Mouse (Mus musculus) limb, embryonic 15.5 days (tissue): ENCODE measurements at regions not wholly inside any gene's neighbourhood (a gene's known extent, or its start where the extent isn't known, plus 50 kb on each side); places are given as distances from the start of the nearest gene placed in this dataset.

Source experiments
- ATAC-seq: fragments of 200-750 bp; cut with Nextera tagmentation; 2 replicates; pipeline ENCODE4 v1.8.0; 2017; ENCODE audit warnings: low read depth, moderate TSS enrichment; ENCODE audit not compliant: insufficient number of reproducible peaks, low FRiP score, low TSS enrichment
- H3K27ac ChIP-seq: fragments of 300-500 bp; sonication (generic); 2 replicates; pipeline ENCODE4 v1.5.1; 2015; ENCODE audit warnings: moderate library complexity, mild to moderate bottlenecking, inconsistent platforms
- H3K27me3 ChIP-seq: fragments of 300-500 bp; sonication (generic); 2 replicates; pipeline ENCODE4 v1.6.1; 2015; ENCODE audit warnings: inconsistent platforms
- H3K36me3 ChIP-seq: fragments of 300-500 bp; sonication (generic); 2 replicates; pipeline ENCODE4 v1.6.1; 2015; ENCODE audit warnings: inconsistent platforms
- H3K4me1 ChIP-seq: fragments of 300-500 bp; sonication (generic); 2 replicates; pipeline ENCODE4 v1.6.1; 2015; ENCODE audit warnings: inconsistent platforms
- H3K4me2 ChIP-seq: fragments of 300-500 bp; sonication (generic); 2 replicates; pipeline ENCODE4 v1.6.1; 2015; ENCODE audit warnings: mild to moderate bottlenecking, inconsistent platforms
- H3K4me3 ChIP-seq: fragments of 300-500 bp; sonication (generic); 2 replicates; pipeline ENCODE4 v1.5.1; 2015; ENCODE audit warnings: mild to moderate bottlenecking, inconsistent platforms
- H3K9ac ChIP-seq: fragments of 300-500 bp; sonication (generic); 2 replicates; pipeline ENCODE4 v1.6.1; 2015; ENCODE audit warnings: inconsistent platforms
- H3K9me3 ChIP-seq: fragments of 300-500 bp; sonication (generic); 2 replicates; pipeline ENCODE4 v1.6.1; 2016; ENCODE audit warnings: inconsistent platforms
- WGBS: fragments of 180-500 bp; shearing (Covaris S2); methylation state at CpG from one replicate; pipeline ENCODE4 v1.1.7; 2015; 5-methylcytosine and 5-hydroxymethylcytosine counted together

DNA sequence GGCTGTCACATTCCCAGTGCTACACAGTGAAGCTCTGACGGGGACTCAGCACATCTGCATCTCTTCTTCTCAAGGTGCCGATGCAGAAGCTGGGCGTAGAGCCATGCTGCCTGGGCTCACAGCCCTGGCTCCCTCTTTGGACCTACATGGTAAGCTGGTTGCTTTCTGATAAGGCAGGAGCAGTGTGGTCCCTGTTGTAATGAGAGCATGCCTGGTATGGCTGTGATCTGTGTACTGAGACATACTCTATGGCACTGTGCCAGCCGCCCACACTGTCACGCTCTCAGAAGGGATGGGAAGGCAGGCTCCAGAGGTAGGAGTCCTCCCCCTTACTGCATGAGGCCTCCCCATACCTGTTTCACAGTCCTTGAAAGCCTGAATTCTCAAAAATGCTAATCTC, 430.6 kb upstream of the Kcnab2 start:
- Histone ChIP-seq H3K27me3 (no peaks in the 10 kb centered on the region), H3K9ac (no peak overlapping the region), H3K27ac (no peak overlapping the region), H3K4me1 (no peaks in the 10 kb centered on the region), H3K36me3 (no peaks in the 10 kb centered on the region), H3K4me3 (no peak overlapping the region), H3K9me3 (no peaks in the 10 kb centered on the region), H3K4me2 (no peak overlapping the region)
- WGBS: 66% methylated on average over 5 of the region's 5 CpGs
- ATAC-seq: no peak

- Histone ChIP-seq H3K27me3 (no peaks in the 10 kb centered on the region), H3K9me3 (no peaks in the 10 kb centered on the region), H3K36me3 (no peaks in the 10 kb centered on the region), H3K9ac (no peak overlapping the region), H3K4me3 (no peak overlapping the region), H3K27ac (no peak overlapping the region), H3K4me2 (no peak overlapping the region), H3K4me1 (no peaks in the 10 kb centered on the region)
- WGBS: 79% methylated on average over 11 of the region's 11 CpGs
- ATAC-seq: no peak
Measured at GRCm38 (mm10) chr4:152902851-152903250, 425.2 kb upstream of the Kcnab2 start.

DNA sequence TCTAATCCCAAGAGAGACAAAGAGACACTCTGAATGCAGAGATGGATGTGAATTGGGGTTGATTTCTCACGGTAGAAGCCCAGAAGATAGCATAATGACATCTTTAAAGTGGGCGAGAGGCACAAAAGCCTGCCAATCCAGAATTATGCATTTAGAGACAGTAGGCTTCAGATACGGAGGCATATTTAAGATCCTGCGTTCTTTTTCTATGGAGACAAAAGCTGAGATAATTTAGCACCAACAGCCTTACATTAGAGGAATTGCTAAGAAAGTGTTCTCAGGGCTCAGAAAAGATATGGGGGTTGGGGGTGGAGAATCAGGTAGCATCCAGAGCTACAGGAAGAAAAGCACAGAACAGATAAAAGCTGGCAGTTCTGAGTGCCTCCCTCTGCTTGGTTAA, 422.4 kb upstream of the Kcnab2 start:
- H3K36me3 ChIP-seq: no peaks in the 10 kb centered on the region
- 79% methylated on average over 4 of the region's 4 CpGs for WGBS
- no peak overlapping the region for H3K9ac ChIP-seq
- H3K27ac ChIP-seq: no peak overlapping the region
- no peaks in the 10 kb centered on the region for H3K9me3 ChIP-seq
- no peak for ATAC-seq
- no peaks in the 10 kb centered on the region for H3K4me1 ChIP-seq
- H3K27me3 ChIP-seq: no peaks in the 10 kb centered on the region
- H3K4me2 ChIP-seq: no peak overlapping the region
- no peak overlapping the region for H3K4me3 ChIP-seq

DNA sequence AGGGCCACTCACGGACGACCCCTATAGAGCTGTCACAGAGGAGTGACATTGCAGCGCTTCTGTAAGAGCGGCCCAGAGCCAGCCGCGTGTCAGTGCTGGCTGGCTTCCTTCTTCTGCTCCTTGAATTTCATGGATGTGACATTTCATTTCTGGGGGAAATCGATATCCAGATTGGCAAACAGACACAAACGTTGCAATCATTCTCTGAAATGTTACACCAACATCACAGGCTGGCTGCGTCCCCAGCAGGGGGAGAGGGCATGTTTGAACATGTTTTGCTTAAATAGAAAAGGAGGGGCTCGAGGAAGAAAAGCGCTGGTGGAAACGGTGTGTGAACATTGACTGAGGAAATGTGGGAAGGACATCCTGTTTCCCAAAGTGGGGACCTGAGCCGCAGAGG, 417.4 kb upstream of the Kcnab2 start:
- 64% methylated on average over 13 of the region's 13 CpGs for WGBS
- H3K27ac ChIP-seq: no peak overlapping the region

DNA sequence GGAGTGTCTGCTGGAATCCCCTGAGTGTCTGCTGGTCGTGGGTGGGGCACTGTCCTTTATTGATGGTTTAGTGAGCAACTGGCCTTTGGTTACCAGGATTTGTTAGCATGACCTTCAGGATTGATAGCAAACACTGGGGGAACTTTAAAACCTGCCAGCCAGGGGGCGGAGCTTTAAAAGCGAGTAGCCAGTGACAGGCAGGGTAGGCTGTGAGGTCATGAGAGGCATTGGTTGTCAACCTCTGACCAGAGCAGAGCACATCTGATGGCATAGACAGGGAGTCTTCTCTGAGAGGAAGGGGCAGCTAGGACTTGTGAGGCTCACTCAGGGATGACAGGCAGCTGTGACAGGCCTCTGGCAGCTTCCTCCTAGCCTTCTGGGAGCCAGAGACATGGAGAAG, 415.3 kb upstream of the Kcnab2 start:
- Histone ChIP-seq H3K4me1 (no peaks in the 10 kb centered on the region), H3K27ac (no peak overlapping the region), H3K36me3 (no peaks in the 10 kb centered on the region), H3K4me3 (no peak overlapping the region), H3K27me3 (no peaks in the 10 kb centered on the region), H3K9me3 (no peaks in the 10 kb centered on the region), H3K9ac (no peak overlapping the region), H3K4me2 (no peak overlapping the region)
- WGBS: 87% methylated on average over 3 of the region's 3 CpGs
- no peak for ATAC-seq

More for the DNA sequence above, 417.4 kb upstream of the Kcnab2 start:
- Histone ChIP-seq H3K4me2 (no peak overlapping the region), H3K27me3 (no peaks in the 10 kb centered on the region), H3K36me3 (no peaks in the 10 kb centered on the region), H3K9me3 (no peaks in the 10 kb centered on the region), H3K9ac (no peak overlapping the region), H3K4me3 (no peak overlapping the region), H3K4me1 (no peaks in the 10 kb centered on the region)
- no peak for ATAC-seq

DNA sequence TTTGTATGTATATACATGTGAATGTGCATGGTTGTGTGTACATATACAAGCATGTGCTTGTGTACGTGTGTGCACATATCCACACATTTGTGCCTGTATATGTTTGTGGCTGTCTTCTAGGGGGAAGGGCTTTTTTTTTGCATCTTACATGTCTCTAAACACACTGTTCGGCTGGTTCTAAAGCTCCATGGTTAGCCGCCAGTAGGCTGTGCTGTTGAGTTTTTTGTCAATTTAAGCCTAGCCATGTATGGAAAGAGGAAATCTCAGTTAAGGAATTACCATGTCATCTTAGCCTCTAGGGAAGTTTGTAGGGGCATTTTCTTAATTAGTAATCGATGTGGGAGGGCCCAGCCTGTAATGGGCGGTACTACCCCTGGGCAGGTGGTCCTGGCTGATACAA, 411.5 kb upstream of the Kcnab2 start:
- Histone ChIP-seq H3K9me3 (no peaks in the 10 kb centered on the region), H3K4me2 (no peak overlapping the region), H3K9ac (no peak overlapping the region), H3K27ac (no peak overlapping the region), H3K4me1 (no peaks in the 10 kb centered on the region), H3K4me3 (no peak overlapping the region), H3K36me3 (no peaks in the 10 kb centered on the region), H3K27me3 (no peaks in the 10 kb centered on the region)
- ATAC-seq: no peak
- 77% methylated on average over 5 of the region's 5 CpGs for WGBS

GRCm38 (mm10) chr4:152888306-152888705, 410.6 kb upstream of the Kcnab2 start:
- H3K36me3 ChIP-seq: no peaks in the 10 kb centered on the region
- H3K27ac ChIP-seq: no peak overlapping the region
- no peak for ATAC-seq
- H3K4me2 ChIP-seq: no peak overlapping the region
- WGBS: 62% methylated on average over 14 of the region's 14 CpGs
- H3K27me3 ChIP-seq: no peaks in the 10 kb centered on the region
- H3K9me3 ChIP-seq: no peaks in the 10 kb centered on the region
- H3K4me3 ChIP-seq: no peak overlapping the region
- no peaks in the 10 kb centered on the region for H3K4me1 ChIP-seq
- H3K9ac ChIP-seq: no peak overlapping the region

DNA sequence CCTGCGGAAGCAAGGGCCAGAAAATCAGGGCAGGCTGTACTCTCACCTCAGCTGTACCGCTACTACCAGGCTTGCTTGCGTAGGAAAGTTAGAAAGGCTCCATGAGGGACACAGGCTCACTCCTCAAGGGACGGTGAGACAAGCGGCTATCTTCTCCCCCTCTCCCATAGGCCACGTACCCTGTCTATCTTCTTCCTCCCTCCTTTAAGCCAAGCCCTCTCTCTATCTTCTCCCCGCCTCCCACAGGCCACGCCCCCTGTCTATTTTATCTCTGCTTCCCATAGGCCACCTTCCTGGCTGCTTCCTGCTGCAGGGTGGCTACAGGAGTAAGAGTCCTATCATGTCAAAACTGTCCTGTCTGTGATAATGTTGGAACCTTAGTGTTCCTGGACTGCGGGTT, 409.1 kb upstream of the Kcnab2 start:
- Histone ChIP-seq H3K9me3 (no peaks in the 10 kb centered on the region), H3K4me1 (no peaks in the 10 kb centered on the region), H3K4me3 (no peak overlapping the region), H3K27ac (no peak overlapping the region), H3K36me3 (no peaks in the 10 kb centered on the region), H3K9ac (no peak overlapping the region), H3K27me3 (no peaks in the 10 kb centered on the region), H3K4me2 (no peak overlapping the region)
- WGBS: 69% methylated on average over 9 of the region's 9 CpGs
- ATAC-seq: no peak

GRCm38 (mm10) chr4:152881433-152881930, 403.8 kb upstream of the Kcnab2 start:
- Histone ChIP-seq H3K27ac (no peak overlapping the region), H3K9ac (no peak overlapping the region), H3K4me3 (no peak overlapping the region), H3K36me3 (no peaks in the 10 kb centered on the region), H3K27me3 (no peaks in the 10 kb centered on the region), H3K4me1 (no peaks in the 10 kb centered on the region), H3K9me3 (no peaks in the 10 kb centered on the region), H3K4me2 (no peak overlapping the region)
- no peak for ATAC-seq

DNA sequence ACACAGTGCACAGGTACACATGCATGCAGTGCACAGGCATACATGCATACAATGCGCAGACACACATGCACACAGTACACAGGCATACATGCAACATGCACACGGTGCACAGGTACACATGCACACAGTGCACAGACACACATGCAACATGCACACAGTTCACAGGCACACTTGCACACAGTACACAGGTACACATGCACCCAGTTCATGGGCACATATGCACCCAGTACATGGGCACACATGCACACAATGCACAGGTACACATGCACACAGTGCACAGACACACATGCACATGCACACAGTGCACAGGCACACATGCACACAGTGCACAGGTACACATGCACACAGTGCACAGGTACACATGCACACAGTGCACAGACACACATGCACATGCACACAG, 402.7 kb upstream of the Kcnab2 start:
- H3K4me3 ChIP-seq: no peak overlapping the region
- H3K9me3 ChIP-seq: no peaks in the 10 kb centered on the region
- no peaks in the 10 kb centered on the region for H3K27me3 ChIP-seq
- WGBS: 94% methylated on average over 2 of the region's 2 CpGs
- H3K27ac ChIP-seq: no peak overlapping the region
- H3K4me1 ChIP-seq: no peaks in the 10 kb centered on the region
- no peaks in the 10 kb centered on the region for H3K36me3 ChIP-seq
- no peak overlapping the region for H3K9ac ChIP-seq
- no peak overlapping the region for H3K4me2 ChIP-seq
- no peak for ATAC-seq

DNA sequence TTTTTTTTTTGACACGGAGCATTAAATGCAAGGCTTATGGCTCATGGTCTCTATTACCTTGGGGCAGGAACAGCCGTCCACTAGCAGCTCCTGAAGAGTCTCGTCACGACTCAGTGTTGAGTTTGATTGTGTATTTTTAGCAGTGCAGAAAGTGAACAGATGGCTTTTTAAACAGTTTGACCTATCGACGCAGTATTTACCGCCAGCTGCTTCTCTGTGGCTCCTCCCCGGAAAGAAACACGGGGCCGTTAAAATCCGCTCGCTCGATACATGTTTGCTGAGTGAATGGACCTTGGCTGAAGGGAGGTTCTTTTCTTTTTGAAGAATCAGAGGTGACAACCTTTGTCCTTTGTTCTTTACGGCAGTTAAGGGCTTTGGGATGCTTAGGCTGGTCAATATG, 401.3 kb upstream of the Kcnab2 start:
- Histone ChIP-seq H3K9me3 (no peaks in the 10 kb centered on the region), H3K4me3 (no peak overlapping the region), H3K4me2 (no peak overlapping the region), H3K36me3 (no peaks in the 10 kb centered on the region), H3K27ac (no peak overlapping the region), H3K4me1 (no peaks in the 10 kb centered on the region), H3K9ac (no peak overlapping the region), H3K27me3 (no peaks in the 10 kb centered on the region)
- no peak for ATAC-seq
- WGBS: 64% methylated on average over 14 of the region's 14 CpGs

GRCm38 (mm10) chr4:152878401-152878800, 400.7 kb upstream of the Kcnab2 start:
- no peak overlapping the region for H3K27ac ChIP-seq
- no peaks in the 10 kb centered on the region for H3K9me3 ChIP-seq
- no peaks in the 10 kb centered on the region for H3K36me3 ChIP-seq
- H3K4me1 ChIP-seq: no peaks in the 10 kb centered on the region
- H3K4me3 ChIP-seq: no peak overlapping the region
- ATAC-seq: no peak
- 81% methylated on average over 3 of the region's 3 CpGs for whole genome bisulfite sequencing
- H3K27me3 ChIP-seq: no peaks in the 10 kb centered on the region
- no peak overlapping the region for H3K9ac ChIP-seq
- H3K4me2 ChIP-seq: no peak overlapping the region

DNA sequence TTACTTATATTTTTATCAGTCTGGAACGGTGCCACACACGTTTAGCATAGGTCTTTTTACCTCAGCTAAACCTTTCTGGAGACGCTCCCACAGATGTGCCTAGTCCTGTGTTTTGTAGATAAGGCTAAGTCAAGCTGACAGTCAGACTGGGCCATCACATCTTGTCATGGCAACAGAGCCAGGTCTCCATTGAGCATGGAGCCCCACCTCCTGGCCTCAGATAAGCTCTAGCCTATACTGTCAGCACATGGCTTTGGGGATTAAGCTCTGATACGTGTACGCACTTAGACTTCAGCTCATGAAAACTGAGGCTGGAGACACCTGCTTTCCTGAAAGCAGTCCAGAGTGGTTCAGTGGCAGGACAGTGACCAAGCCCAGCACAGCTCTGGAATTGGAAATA, 392.4 kb upstream of the Kcnab2 start:
- Histone ChIP-seq H3K36me3 (no peaks in the 10 kb centered on the region), H3K9ac (no peak overlapping the region), H3K27ac (no peak overlapping the region), H3K4me1 (no peaks in the 10 kb centered on the region), H3K27me3 (no peaks in the 10 kb centered on the region), H3K4me3 (no peak overlapping the region), H3K9me3 (no peaks in the 10 kb centered on the region), H3K4me2 (no peak overlapping the region)
- no peak for ATAC-seq
- WGBS: 83% methylated on average over 5 of the region's 5 CpGs
